Mouse (Mus musculus): ENCODE data around the gene Ddx59. TPM values are rescaled to one million over a fixed set of nuclear protein-coding genes. Genes with fewer than 3 reads are reported as not detected.
A peak's percentile ranks its signal among the peaks of the same experiment; 100 is the strongest.

Ddx59 gene
- total and polyA plus RNA-seq, 2 experiments from 2014 or later: 15.0 to 15.8 TPM

- no peaks in the 10 kb centered on the region for H3K9me3 ChIP-seq (ENCODE audit: low read length)
Observed at GRCm38 (mm10) chr1:136446933-136447332, 31.9 kb downstream of the Ddx59 start.

GRCm38 (mm10) chr1:136447338-136447737 is 32.3 kb downstream of the Ddx59 start:
- Histone ChIP-seq H3K4me3 (ENCODE audit: low read length) (no peak overlapping the region), H3K4me2 (ENCODE audit: low read depth, low read length) (no peak overlapping the region), H3K4me1 (ENCODE audit: insufficient read depth, low read length) (no peaks in the 10 kb centered on the region), H3K9me3 (ENCODE audit: low read length) (no peaks in the 10 kb centered on the region), H3K36me3 (ENCODE audit: insufficient read depth, low read length) (no peaks in the 10 kb centered on the region), H3K27ac (no peak overlapping the region), H3K27me3 (ENCODE audit: insufficient read depth, low read length) (no peaks in the 10 kb centered on the region), H3K9ac (replicated peaks; ENCODE audit: low read length) (no peak overlapping the region)
- TF ChIP-seq CTCF (IDR thresholded peaks at IDR 0.05; ENCODE audit: low read depth): no peak
- DNase-seq (ENCODE audit: low spot score): no peak
- ATAC-seq: no peak
- 59% methylated on average over 4 of the region's 4 CpGs for WGBS

More at GRCm38 (mm10) chr1:136446933-136447332, 31.9 kb downstream of the Ddx59 start:
- Histone ChIP-seq H3K36me3 (ENCODE audit: insufficient read depth, low read length) (no peaks in the 10 kb centered on the region), H3K4me1 (ENCODE audit: insufficient read depth, low read length) (no peaks in the 10 kb centered on the region), H3K27me3 (ENCODE audit: insufficient read depth, low read length) (no peaks in the 10 kb centered on the region), H3K27ac (no peak overlapping the region), H3K9ac (replicated peaks; ENCODE audit: low read length) (no peak overlapping the region), H3K4me3 (ENCODE audit: low read length) (no peak overlapping the region), H3K4me2 (ENCODE audit: low read depth, low read length) (no peak overlapping the region)
- DNase-seq (ENCODE audit: low spot score): no peak
- TF ChIP-seq CTCF (IDR thresholded peaks at IDR 0.05; ENCODE audit: low read depth): no peak
- 69% methylated on average over 10 of the region's 10 CpGs for WGBS
- ATAC-seq: no peak

GRCm38 (mm10) chr1:136449541-136449940 is 34.5 kb downstream of the Ddx59 start:
- no peaks in the 10 kb centered on the region; the same call in 1 of the 2 replicates for H3K27me3 ChIP-seq (ENCODE audit: insufficient read depth, low read length)
- ATAC-seq: no peak
- H3K27ac ChIP-seq: no peak overlapping the region
- H3K9me3 ChIP-seq (ENCODE audit: low read length): no peaks in the 10 kb centered on the region
- no peaks in the 10 kb centered on the region for H3K4me1 ChIP-seq (ENCODE audit: insufficient read depth, low read length)
- H3K4me2 ChIP-seq (ENCODE audit: low read depth, low read length): no peak overlapping the region
- no peak overlapping the region for H3K9ac ChIP-seq (replicated peaks; ENCODE audit: low read length)
- WGBS: 95% methylated on average over 6 of the region's 6 CpGs
- no peaks in the 10 kb centered on the region for H3K36me3 ChIP-seq (ENCODE audit: insufficient read depth, low read length)
- DNase-seq (ENCODE audit: low spot score): no peak
- H3K4me3 ChIP-seq (ENCODE audit: low read length): no peak overlapping the region
- TF ChIP-seq CTCF (IDR thresholded peaks at IDR 0.05; ENCODE audit: low read depth): no peak

GRCm38 (mm10) chr1:136450206-136450605 is 35.1 kb downstream of the Ddx59 start:
- Histone ChIP-seq H3K4me1 (ENCODE audit: insufficient read depth, low read length) (no peaks in the 10 kb centered on the region), H3K9ac (replicated peaks; ENCODE audit: low read length) (no peak overlapping the region), H3K27ac (no peak overlapping the region), H3K4me3 (ENCODE audit: low read length) (no peak overlapping the region), H3K4me2 (ENCODE audit: low read depth, low read length) (no peak overlapping the region), H3K36me3 (ENCODE audit: insufficient read depth, low read length) (no peaks in the 10 kb centered on the region), H3K9me3 (ENCODE audit: low read length) (no peaks in the 10 kb centered on the region), H3K27me3 (ENCODE audit: insufficient read depth, low read length) (no peaks in the 10 kb centered on the region; the same call in 1 of the 2 replicates)
- TF ChIP-seq CTCF (IDR thresholded peaks at IDR 0.05; ENCODE audit: low read depth): no peak
- no peak for ATAC-seq
- 93% methylated on average over 5 of the region's 5 CpGs for WGBS
- no peak for DNase-seq (ENCODE audit: low spot score)

GRCm38 (mm10) chr1:136452421-136452820 is 37.4 kb downstream of the Ddx59 start:
- DNase-seq (ENCODE audit: low spot score) (peak; percentile 42), ATAC-seq (peak; percentile 36)
- no peak overlapping the region for H3K4me2 ChIP-seq (ENCODE audit: low read depth, low read length)
- no peak overlapping the region for H3K9ac ChIP-seq (replicated peaks; ENCODE audit: low read length)
- no peaks in the 10 kb centered on the region; the same call in 1 of the 2 replicates for H3K27me3 ChIP-seq (ENCODE audit: insufficient read depth, low read length)
- 52% methylated on average over 5 of the region's 5 CpGs for WGBS
- no peak overlapping the region for H3K4me3 ChIP-seq (ENCODE audit: low read length)
- H3K27ac ChIP-seq: no peak overlapping the region
- TF ChIP-seq CTCF (IDR thresholded peaks at IDR 0.05; ENCODE audit: low read depth): no peak
- H3K36me3 ChIP-seq (ENCODE audit: insufficient read depth, low read length): no peaks in the 10 kb centered on the region
- no peaks in the 10 kb centered on the region for H3K9me3 ChIP-seq (ENCODE audit: low read length)
- H3K4me1 ChIP-seq (ENCODE audit: insufficient read depth, low read length): no peaks in the 10 kb centered on the region

- no peak overlapping the region for H3K4me2 ChIP-seq (ENCODE audit: low read depth, low read length)
- no peaks in the 10 kb centered on the region for H3K9me3 ChIP-seq (ENCODE audit: low read length)
- no peaks in the 10 kb centered on the region; the same call in 1 of the 2 replicates for H3K27me3 ChIP-seq (ENCODE audit: insufficient read depth, low read length)
- H3K4me1 ChIP-seq (ENCODE audit: insufficient read depth, low read length): no peaks in the 10 kb centered on the region
- TF ChIP-seq CTCF (IDR thresholded peaks at IDR 0.05; ENCODE audit: low read depth): peak; percentile 16; the same call in 1 of the 2 replicates
- no peak overlapping the region for H3K9ac ChIP-seq (replicated peaks; ENCODE audit: low read length)
- H3K4me3 ChIP-seq (ENCODE audit: low read length): no peak overlapping the region
- no peak overlapping the region; the same call in 1 of the 2 replicates for H3K27ac ChIP-seq
- DNase-seq (ENCODE audit: low spot score) (peak; percentile 74), ATAC-seq (peak; percentile 77)
- H3K36me3 ChIP-seq (ENCODE audit: insufficient read depth, low read length): no peaks in the 10 kb centered on the region
- 62% methylated on average over 17 of the region's 17 CpGs for WGBS
Observed at GRCm38 (mm10) chr1:136455756-136456585, 40.9 kb downstream of the Ddx59 start.

- H3K27ac ChIP-seq: no peak overlapping the region; the same call in 1 of the 2 replicates
- 69% methylated on average over 6 of the region's 6 CpGs for WGBS
- DNase-seq (ENCODE audit: low spot score): no peak
Observed at GRCm38 (mm10) chr1:136456741-136457140, 41.7 kb downstream of the Ddx59 start.

More at GRCm38 (mm10) chr1:136456741-136457140, 41.7 kb downstream of the Ddx59 start:
- ATAC-seq: no peak
- Histone ChIP-seq H3K4me1 (ENCODE audit: insufficient read depth, low read length) (no peaks in the 10 kb centered on the region), H3K27me3 (ENCODE audit: insufficient read depth, low read length) (no peaks in the 10 kb centered on the region; the same call in 1 of the 2 replicates), H3K4me2 (ENCODE audit: low read depth, low read length) (no peak overlapping the region), H3K9ac (replicated peaks; ENCODE audit: low read length) (no peak overlapping the region), H3K4me3 (ENCODE audit: low read length) (no peak overlapping the region), H3K9me3 (ENCODE audit: low read length) (no peaks in the 10 kb centered on the region), H3K36me3 (ENCODE audit: insufficient read depth, low read length) (no peaks in the 10 kb centered on the region)
- no peak for TF ChIP-seq CTCF (IDR thresholded peaks at IDR 0.05; ENCODE audit: low read depth)
